Mouse (Mus musculus) myocyte (in vitro differentiated cells): ENCODE data around the gene Padi2.

Source experiments
- MYOD1 ChIP-seq, 3 experiments: IDR thresholded peaks; one replicate each; pipeline ENCODE4 v1.6.1; 2011; ENCODE audit warnings: control low read depth in 2 of 3, low read depth in 2 of 3, mild to moderate bottlenecking in 2 of 3, moderate library complexity in 1 of 3; ENCODE audit not compliant: insufficient read length in 2 of 3, control insufficient read depth in 1 of 3
- POLR2A ChIP-seq: IDR thresholded peaks from one replicate; pipeline ENCODE4 v1.6.1; 2011; ENCODE audit warnings: low read depth, mild to moderate bottlenecking, control low read depth, moderate library complexity; ENCODE audit not compliant: insufficient read length
- USF1 ChIP-seq: IDR thresholded peaks from one replicate; pipeline ENCODE4 v1.6.1; 2011; ENCODE audit warnings: low read depth, mild to moderate bottlenecking, control low read depth, moderate library complexity

DNA sequence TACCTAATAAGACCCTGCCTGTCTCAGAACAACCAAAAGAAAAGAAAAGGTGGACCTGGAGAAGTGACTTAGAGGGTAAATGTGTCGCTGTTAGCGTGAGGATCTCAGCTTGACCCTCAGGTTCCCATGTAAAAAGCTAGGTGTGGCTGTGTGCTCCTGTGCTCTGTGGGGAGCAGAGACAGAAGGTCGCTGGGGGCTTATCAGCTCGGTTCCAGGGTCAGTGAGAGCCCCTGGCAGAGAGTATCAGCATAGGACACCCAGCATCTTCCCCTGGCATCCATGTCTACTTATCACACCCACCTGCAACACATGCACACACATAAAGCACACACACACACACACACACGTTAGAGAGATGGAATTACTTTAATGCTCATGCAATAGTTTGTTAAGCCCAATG, 2.5 kb downstream of the Padi2 start:
- TF ChIP-seq MYOD1 (IDR thresholded peaks at IDR 0.05; ENCODE audit: control insufficient read depth in 1 of 3, insufficient read length in 2 of 3, low read depth in 2 of 3) (no peak), USF1 (no peak), POLR2A (no peak)
